Mouse (Mus musculus): Measurements from ENCODE around the gene St3gal2. TPM values are rescaled to one million over a fixed set of nuclear protein-coding genes. Genes with fewer than 3 reads are reported as not detected.

The St3gal2 gene
- polyA plus RNA-seq, 1 experiment, result 5.9 TPM

DNA sequence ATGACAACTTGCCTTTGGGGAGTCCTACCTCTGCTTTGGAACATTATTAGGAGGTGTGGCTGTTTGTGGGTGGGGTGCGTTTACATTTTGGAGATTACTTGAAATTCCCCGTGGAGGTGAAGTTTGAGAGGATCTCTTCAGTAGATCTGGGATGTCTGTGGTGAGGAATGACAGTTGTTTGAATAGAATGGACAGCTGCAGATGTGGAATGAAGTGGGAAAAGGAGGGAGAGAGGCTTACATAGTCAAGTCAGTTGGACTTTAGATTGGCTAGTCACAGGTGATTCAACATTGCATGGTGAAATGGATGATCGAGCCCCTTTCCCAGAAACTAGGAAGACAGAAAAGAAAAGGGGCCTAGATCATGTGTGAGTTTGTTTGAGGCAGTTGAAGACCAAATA, 12.7 kb downstream of the St3gal2 start:
- H3K4me3 ChIP-seq (ENCODE audit: low read depth, low read length), result no peak overlapping the region
- 55% methylated on average over 3 of the region's 3 CpGs for WGBS
- H3K36me3 ChIP-seq (ENCODE audit: control insufficient read depth, insufficient read depth, low read length), result no peaks in the 10 kb centered on the region
- H3K4me1 ChIP-seq (ENCODE audit: control insufficient read depth, insufficient read depth, insufficient read length, low read length), result no peaks in the 10 kb centered on the region
- no peak for TF ChIP-seq CTCF (IDR thresholded peaks at IDR 0.05; ENCODE audit: extremely low read depth, insufficient read length, insufficient replicate concordance, low read depth, low read length)
- TF ChIP-seq POLR2A (IDR thresholded peaks at IDR 0.05; ENCODE audit: low read depth, low read length), result no peak
- no peaks in the 10 kb centered on the region for H3K27me3 ChIP-seq (ENCODE audit: control insufficient read depth, insufficient read depth, low read length)
- no peak overlapping the region for H3K27ac ChIP-seq (ENCODE audit: insufficient read depth, low read depth, low read length)

DNA sequence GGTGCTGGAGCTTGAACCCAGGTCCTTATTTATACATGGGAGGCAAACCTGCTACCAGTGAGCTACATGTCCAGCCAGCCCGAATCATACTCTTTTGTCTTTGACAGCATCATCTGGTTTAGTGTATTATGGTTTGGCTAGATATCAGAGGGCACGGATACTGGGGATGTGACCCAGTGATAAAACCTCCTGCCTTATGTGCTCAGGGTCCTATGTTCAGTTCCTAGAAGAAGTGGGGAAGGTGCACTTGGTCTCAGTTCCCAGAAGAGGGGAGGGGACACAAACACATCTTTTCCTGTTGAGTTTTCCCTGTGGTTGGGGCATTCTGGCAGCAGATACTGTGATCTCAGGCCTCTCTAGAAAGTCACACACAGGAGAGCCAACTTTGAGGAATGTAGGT, 13.6 kb downstream of the St3gal2 start:
- Histone ChIP-seq H3K4me1 (ENCODE audit: control insufficient read depth, insufficient read depth, insufficient read length, low read length) (no peaks in the 10 kb centered on the region), H3K27me3 (ENCODE audit: control insufficient read depth, insufficient read depth, low read length) (no peaks in the 10 kb centered on the region), H3K36me3 (ENCODE audit: control insufficient read depth, insufficient read depth, low read length) (no peaks in the 10 kb centered on the region), H3K4me3 (ENCODE audit: low read depth, low read length) (no peak overlapping the region), H3K27ac (ENCODE audit: insufficient read depth, low read depth, low read length) (no peak overlapping the region)
- no peak for TF ChIP-seq CTCF (IDR thresholded peaks at IDR 0.05; ENCODE audit: extremely low read depth, insufficient read length, insufficient replicate concordance, low read depth, low read length)
- no peak for TF ChIP-seq POLR2A (IDR thresholded peaks at IDR 0.05; ENCODE audit: low read depth, low read length)
- WGBS, result 82% methylated on average over 2 of the region's 2 CpGs

DNA sequence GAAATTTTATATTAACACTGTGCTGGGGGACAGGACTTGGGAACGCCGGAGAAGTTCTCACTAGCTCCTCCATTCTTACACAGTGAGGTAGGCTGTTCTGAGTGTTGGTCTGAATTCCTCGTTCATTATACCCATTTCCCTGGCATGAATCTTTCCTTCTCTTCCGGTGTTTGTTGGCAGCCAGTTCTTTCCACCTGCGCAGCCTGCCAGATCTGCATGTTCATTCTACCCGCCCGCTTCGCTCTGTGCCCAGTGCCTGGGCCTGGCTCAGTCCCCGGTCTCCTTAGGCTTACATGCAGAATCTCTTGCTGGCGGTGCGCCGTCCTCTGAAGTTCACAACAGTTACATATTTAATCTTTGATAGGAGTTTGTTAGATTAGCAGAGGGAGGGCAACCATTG, 16.5 kb downstream of the St3gal2 start:
- H3K27me3 ChIP-seq (ENCODE audit: control insufficient read depth, insufficient read depth, low read length), result no peaks in the 10 kb centered on the region
- H3K36me3 ChIP-seq (ENCODE audit: control insufficient read depth, insufficient read depth, low read length), result no peaks in the 10 kb centered on the region
- no peak for TF ChIP-seq CTCF (IDR thresholded peaks at IDR 0.05; ENCODE audit: extremely low read depth, insufficient read length, insufficient replicate concordance, low read depth, low read length)
- TF ChIP-seq POLR2A (IDR thresholded peaks at IDR 0.05; ENCODE audit: low read depth, low read length), result no peak
- no peak overlapping the region for H3K4me3 ChIP-seq (ENCODE audit: low read depth, low read length)
- 57% methylated on average over 12 of the region's 12 CpGs for WGBS
- no peak overlapping the region for H3K27ac ChIP-seq (ENCODE audit: insufficient read depth, low read depth, low read length)
- H3K4me1 ChIP-seq (ENCODE audit: control insufficient read depth, insufficient read depth, insufficient read length, low read length), result 0 out of 2 replicates have a peak, but pooled peaks cover 4% of the 10 kb centered on the region

DNA sequence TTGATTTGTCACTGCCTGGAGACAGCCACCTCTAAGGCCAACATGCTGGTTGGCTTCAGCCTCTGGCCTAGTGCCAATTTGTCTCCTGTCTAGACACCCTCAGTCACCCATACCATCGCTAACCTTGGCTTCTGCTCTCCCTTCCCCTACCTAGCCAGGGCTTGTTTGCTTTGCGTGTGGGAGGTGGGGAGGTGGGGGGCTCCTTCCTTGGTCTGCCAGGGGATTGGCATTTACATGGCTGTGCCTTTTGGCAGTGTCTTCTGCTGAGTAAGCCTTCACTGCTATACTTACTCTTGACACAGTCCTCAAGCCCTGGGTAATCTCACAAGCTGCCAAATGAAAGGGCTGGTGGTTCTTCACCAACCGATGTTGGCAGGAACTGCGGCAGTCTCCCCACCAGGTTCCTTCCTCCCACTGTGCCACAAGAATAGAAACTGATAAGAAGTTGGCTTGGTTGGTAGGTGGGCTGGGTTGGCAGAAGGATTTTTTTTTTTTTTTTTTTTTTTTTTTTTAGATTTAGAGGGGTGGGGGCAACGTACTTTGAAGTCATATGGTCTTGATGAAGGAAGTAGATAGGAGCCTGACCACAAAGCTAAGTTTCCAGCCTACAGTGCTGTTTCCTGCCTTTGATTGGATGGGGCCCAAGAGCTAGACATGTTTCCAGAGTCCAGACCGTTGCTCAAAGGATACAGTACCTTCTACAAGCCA, 19.3 kb downstream of the St3gal2 start:
- H3K27me3 ChIP-seq (ENCODE audit: control insufficient read depth, insufficient read depth, low read length), result no peaks in the 10 kb centered on the region
- 50% methylated on average over 6 of the region's 6 CpGs for WGBS
- 0 out of 2 replicates have a peak, but pooled peaks cover 4% of the 10 kb centered on the region for H3K4me1 ChIP-seq (ENCODE audit: control insufficient read depth, insufficient read depth, insufficient read length, low read length)
- H3K36me3 ChIP-seq (ENCODE audit: control insufficient read depth, insufficient read depth, low read length), result no peaks in the 10 kb centered on the region
- no peak overlapping the region for H3K27ac ChIP-seq (ENCODE audit: insufficient read depth, low read depth, low read length)
- TF ChIP-seq POLR2A (IDR thresholded peaks at IDR 0.05; ENCODE audit: low read depth, low read length) (no peak), CTCF (IDR thresholded peaks at IDR 0.05; ENCODE audit: extremely low read depth, insufficient read length, insufficient replicate concordance, low read depth, low read length) (no peak)
- no peak overlapping the region for H3K4me3 ChIP-seq (ENCODE audit: low read depth, low read length)

DNA sequence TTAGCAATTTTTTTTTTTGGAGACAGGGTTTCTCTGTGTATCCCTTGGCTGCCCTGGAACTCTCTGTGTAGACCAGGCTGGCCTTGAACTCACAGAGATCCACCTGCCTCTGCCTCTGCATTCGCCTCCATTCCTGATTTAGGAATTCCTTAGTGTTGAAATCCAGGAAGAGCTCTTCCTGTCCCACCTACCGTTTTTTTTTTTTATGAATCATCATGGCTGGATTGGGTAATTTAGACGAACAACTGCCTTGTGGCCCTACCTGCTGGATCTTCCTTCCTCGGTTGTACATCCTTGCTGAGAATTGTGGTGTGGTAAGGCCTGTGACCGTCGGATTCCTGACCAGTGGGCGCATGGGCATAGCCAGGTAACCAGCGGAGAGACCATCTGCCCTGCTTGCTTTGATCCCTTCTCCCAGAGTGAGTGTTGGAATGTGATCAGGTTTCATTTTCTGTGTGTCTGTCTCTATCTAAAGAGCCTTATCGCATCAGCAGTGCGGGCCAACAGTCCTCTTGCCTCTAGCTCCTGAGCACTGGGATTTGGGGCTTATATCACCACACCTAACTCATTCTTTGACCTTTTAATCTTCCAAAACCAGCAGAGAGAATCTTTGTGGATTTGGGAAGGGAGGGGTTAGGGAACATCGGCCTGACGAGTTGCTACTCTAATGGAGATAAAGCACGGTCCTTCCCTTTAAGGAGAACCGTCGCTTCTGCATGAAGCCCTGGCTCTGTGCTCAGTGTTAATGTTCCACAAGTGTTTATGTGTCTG, 21.1 kb downstream of the St3gal2 start:
- no peaks in the 10 kb centered on the region for H3K36me3 ChIP-seq (ENCODE audit: control insufficient read depth, insufficient read depth, low read length)
- TF ChIP-seq CTCF (IDR thresholded peaks at IDR 0.05; ENCODE audit: extremely low read depth, insufficient read length, insufficient replicate concordance, low read depth, low read length) (no peak), POLR2A (IDR thresholded peaks at IDR 0.05; ENCODE audit: low read depth, low read length) (no peak)
- H3K4me3 ChIP-seq (ENCODE audit: low read depth, low read length), result no peak overlapping the region
- 70% methylated on average over 15 of the region's 15 CpGs for WGBS
- H3K27ac ChIP-seq (ENCODE audit: insufficient read depth, low read depth, low read length), result peak overlapping the region; percentile 8
- H3K27me3 ChIP-seq (ENCODE audit: control insufficient read depth, insufficient read depth, low read length), result no peaks in the 10 kb centered on the region
- 0 out of 2 replicates have a peak, but pooled peaks cover 4% of the 10 kb centered on the region for H3K4me1 ChIP-seq (ENCODE audit: control insufficient read depth, insufficient read depth, insufficient read length, low read length)

DNA sequence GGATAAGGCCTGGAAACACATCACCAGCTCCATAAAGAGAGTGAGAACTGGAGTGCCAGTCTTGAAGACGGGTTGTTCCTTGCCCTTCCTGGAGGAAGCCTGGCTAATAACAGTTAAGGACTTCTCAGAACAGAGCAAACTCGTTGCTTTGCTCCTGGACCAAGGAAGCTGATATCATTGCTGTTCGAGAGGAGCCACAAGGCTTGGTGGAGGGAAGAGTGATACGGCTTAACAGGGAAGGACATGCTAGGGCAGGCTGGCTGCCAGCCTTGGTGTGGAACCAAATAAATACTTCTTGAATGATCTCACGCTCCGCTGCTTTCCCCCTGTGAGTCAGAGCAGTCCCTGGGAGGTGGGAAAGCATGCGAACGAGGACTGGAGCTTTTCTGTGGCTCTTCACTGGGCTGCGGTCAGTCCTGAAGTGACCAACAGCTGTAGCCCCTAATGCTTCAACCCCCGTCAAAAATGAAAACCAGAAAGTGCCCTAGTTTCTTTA, 21.8 kb downstream of the St3gal2 start:
- WGBS, result 46% methylated on average over 10 of the region's 10 CpGs
- no peak for TF ChIP-seq CTCF (IDR thresholded peaks at IDR 0.05; ENCODE audit: extremely low read depth, insufficient read length, insufficient replicate concordance, low read depth, low read length)
- no peak for TF ChIP-seq POLR2A (IDR thresholded peaks at IDR 0.05; ENCODE audit: low read depth, low read length)
- H3K27ac ChIP-seq (ENCODE audit: insufficient read depth, low read depth, low read length), result peak overlapping the region; percentile 8

DNA sequence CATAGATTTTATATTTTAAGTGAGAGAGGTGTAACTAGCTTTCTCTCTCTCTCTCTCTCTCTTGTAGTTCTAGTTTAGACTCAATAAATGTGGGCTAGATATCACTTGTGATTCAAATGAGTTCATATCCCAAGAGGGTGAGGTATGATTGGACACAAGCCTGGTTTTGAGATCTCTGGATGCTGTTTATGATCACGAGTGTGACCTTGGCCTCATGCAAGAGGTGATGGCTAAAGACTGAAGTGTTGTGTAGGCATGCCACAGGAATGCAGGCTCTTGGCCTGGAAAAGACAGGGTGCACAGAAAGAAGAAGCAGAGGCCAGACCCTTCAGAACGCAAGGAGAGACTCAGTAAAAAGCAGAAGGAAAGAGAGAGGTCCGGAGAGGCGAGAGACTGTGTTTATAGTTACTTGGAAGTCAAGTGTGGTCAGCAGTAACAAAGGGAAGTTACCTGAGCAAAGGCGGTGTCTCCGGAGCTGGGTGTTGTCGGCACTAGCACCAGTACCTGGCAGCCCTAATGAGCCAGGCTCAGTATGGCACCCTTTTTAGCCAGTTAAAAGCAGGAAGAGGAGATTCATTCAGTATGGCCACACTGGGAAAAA, 24.7 kb downstream of the St3gal2 start:
- TF ChIP-seq POLR2A (IDR thresholded peaks at IDR 0.05; ENCODE audit: low read depth, low read length) (no peak), CTCF (IDR thresholded peaks at IDR 0.05; ENCODE audit: extremely low read depth, insufficient read length, insufficient replicate concordance, low read depth, low read length) (no peak)
- H3K36me3 ChIP-seq (ENCODE audit: control insufficient read depth, insufficient read depth, low read length), result no peaks in the 10 kb centered on the region
- H3K27ac ChIP-seq (ENCODE audit: insufficient read depth, low read depth, low read length), result no peak overlapping the region
- 70% methylated on average over 7 of the region's 7 CpGs for WGBS
- no peak overlapping the region for H3K4me3 ChIP-seq (ENCODE audit: low read depth, low read length)
- H3K4me1 ChIP-seq (ENCODE audit: control insufficient read depth, insufficient read depth, insufficient read length, low read length), result no peaks in the 10 kb centered on the region
- no peaks in the 10 kb centered on the region for H3K27me3 ChIP-seq (ENCODE audit: control insufficient read depth, insufficient read depth, low read length)

More for the DNA sequence above, 21.8 kb downstream of the St3gal2 start:
- Histone ChIP-seq H3K4me1 (ENCODE audit: control insufficient read depth, insufficient read depth, insufficient read length, low read length) (0 out of 2 replicates have a peak, but pooled peaks cover 4% of the 10 kb centered on the region), H3K36me3 (ENCODE audit: control insufficient read depth, insufficient read depth, low read length) (no peaks in the 10 kb centered on the region), H3K4me3 (ENCODE audit: low read depth, low read length) (no peak overlapping the region), H3K27me3 (ENCODE audit: control insufficient read depth, insufficient read depth, low read length) (no peaks in the 10 kb centered on the region)

Measured in small intestine, adult 2 months (tissue).